Mouse (Mus musculus): Measurements from ENCODE around the gene Gm7030. TPM values are rescaled to one million over a fixed set of nuclear protein-coding genes. Genes with fewer than 3 reads are reported as not detected.

The Gm7030 gene
- polyA plus RNA-seq (2014; fragmentation: Illumina TruSeq; extraction: RNeasy Lipid Tissue Mini Kit (QIAGEN cat#74804); ENCODE audit: low read depth, low replicate concordance), result not detected

DNA sequence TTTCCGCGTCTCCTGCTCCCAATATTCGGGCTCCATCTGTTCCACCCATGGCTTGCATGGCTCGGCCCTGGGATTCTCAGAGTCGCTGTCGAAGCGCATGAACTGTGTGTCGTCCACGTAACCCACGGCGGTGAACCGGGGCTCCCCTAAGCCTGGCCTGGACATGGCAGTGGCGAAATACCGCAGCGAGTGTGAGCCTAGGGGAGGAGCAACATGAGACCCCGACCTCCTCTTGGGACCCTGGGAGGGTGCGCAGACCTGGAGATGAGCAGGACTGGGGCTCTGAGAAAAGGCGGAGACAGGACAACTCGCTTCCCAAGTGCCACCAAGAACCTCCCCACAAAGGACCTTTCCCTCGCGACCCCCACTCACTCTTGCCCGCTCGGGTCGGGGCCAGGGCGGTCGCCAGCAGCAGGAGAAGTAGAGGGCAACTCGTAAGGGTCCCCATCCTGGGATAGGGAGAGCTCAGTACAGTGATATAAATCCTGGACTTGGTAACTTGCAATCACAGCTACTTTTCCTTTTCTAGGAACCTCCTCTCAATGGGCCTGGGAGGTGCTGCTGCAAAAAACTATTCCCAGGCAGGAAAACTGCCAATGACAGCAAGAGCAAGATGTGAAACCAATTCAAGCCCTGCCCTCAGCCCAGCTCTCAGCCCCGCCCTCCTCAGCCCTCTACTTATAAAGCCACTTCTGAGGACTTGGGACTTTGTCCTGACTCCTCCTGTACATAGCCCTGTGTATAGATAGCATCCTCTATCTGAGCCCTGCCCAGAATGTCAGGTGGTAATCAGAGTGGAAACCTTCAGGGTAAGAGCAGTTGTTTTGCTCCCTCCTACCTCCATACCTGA lies at the start of gene Gm7030:
Gene Gm7030 (minus strand): TSS at position 458 of the 850 bp plus-strand sequence.

DNA sequence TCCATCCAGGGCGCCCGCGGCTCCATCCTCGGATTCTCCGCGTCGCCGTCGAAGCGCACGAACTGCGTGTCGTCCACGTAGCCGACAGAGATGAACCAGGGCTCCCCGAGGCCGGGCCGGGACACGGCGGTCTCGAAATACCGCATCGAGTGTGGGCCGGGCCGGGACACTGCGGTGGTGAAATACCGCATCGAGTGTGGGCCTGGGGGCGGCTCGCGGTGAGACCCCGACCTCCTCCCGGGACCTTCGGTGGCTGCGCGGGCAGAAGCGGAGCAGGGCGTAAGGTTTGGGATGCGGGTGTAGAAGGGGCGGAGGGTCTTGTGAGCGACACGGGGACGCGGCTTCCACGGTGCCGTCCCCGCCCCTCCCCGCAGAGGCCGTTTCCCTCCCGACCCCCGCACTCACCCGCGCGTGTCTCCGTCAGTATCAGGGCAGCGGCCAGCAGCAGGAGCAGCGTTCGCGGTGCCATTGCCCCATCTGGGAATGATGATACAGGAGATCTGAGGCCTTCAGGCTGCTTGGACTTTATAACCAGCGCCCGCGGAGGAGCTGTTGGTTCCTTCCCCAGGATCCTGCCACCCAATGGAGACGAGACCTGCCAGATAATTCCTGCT lies 38.9 kb upstream of the Gm7030 start, which contains the start of gene Gm8909:
Gene Gm8909 (minus strand): TSS at position 499 of the 614 bp plus-strand sequence.

DNA sequence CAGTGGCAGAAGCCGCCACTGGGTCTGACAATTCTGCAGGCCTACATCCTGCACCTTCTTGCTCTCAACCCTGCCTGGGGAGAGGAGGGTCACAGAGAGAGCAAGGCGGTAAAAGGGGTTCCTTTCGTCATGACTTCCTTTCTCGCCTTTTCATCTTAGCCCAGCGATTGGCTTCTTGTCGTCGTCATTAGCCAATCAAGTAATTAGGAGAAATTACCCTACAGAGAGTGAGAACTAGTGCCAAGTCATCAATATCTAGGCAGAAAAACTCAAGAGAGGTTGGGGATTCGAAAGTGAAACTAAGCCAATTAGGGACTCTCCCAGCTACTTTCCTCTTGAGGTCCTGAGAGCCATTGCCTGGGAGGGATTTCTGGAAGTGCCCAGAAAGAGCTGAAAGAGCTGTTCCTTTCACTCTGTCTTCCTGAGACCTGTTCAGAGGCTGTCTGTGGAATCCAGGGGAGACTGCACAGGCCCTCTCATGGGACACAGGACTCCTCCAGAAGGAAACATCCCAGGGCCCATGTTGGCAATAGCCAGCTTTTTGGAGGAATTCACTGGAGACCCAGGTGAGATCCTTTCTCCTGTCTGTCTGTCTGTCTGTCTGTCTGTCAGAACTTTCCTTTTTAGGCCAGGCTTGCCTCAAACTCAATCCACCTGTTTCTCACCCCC lies 7.7 kb downstream of the Gm7030 start, which contains the start of gene Gm19684:
Gene Gm19684 (plus strand): TSS at position 327 of the 669 bp plus-strand sequence.

Other genes starting within 250 kb of the Gm7030 start
- 32.7 TPM for gene Dhx16, start 249.6 kb downstream of the Gm7030 start, polyA plus RNA-seq (2014; fragmentation: Illumina TruSeq; extraction: RNeasy Lipid Tissue Mini Kit (QIAGEN cat#74804); ENCODE audit: low read depth, low replicate concordance)
- gene 2310061I04Rik, start 232.0 kb downstream of the Gm7030 start, polyA plus RNA-seq (2014; fragmentation: Illumina TruSeq; extraction: RNeasy Lipid Tissue Mini Kit (QIAGEN cat#74804); ENCODE audit: low read depth, low replicate concordance), result 25.9 TPM
- gene Atat1, start 219.3 kb downstream of the Gm7030 start, polyA plus RNA-seq (2014; fragmentation: Illumina TruSeq; extraction: RNeasy Lipid Tissue Mini Kit (QIAGEN cat#74804); ENCODE audit: low read depth, low replicate concordance), result 14.4 TPM
- gene Mrps18b, start 213.0 kb downstream of the Gm7030 start, polyA plus RNA-seq (2014; fragmentation: Illumina TruSeq; extraction: RNeasy Lipid Tissue Mini Kit (QIAGEN cat#74804); ENCODE audit: low read depth, low replicate concordance), result 11.0 TPM
- 49.3 TPM for gene Ppp1r10, start 213.0 kb downstream of the Gm7030 start, polyA plus RNA-seq (2014; fragmentation: Illumina TruSeq; extraction: RNeasy Lipid Tissue Mini Kit (QIAGEN cat#74804); ENCODE audit: low read depth, low replicate concordance)
- 41.4 TPM for gene Abcf1, start 159.7 kb downstream of the Gm7030 start, polyA plus RNA-seq (2014; fragmentation: Illumina TruSeq; extraction: RNeasy Lipid Tissue Mini Kit (QIAGEN cat#74804); ENCODE audit: low read depth, low replicate concordance)
- 1.1 TPM for gene Gnl1, start 149.6 kb downstream of the Gm7030 start, polyA plus RNA-seq (2014; fragmentation: Illumina TruSeq; extraction: RNeasy Lipid Tissue Mini Kit (QIAGEN cat#74804); ENCODE audit: low read depth, low replicate concordance)
- gene Prr3, start 149.2 kb downstream of the Gm7030 start, polyA plus RNA-seq (2014; fragmentation: Illumina TruSeq; extraction: RNeasy Lipid Tissue Mini Kit (QIAGEN cat#74804); ENCODE audit: low read depth, low replicate concordance), result 3.3 TPM
- gene H2-T24, start 108.9 kb downstream of the Gm7030 start, polyA plus RNA-seq (2014; fragmentation: Illumina TruSeq; extraction: RNeasy Lipid Tissue Mini Kit (QIAGEN cat#74804); ENCODE audit: low read depth, low replicate concordance), result 4.8 TPM
- 10.6 TPM for gene H2-T23, start 96.6 kb downstream of the Gm7030 start, polyA plus RNA-seq (2014; fragmentation: Illumina TruSeq; extraction: RNeasy Lipid Tissue Mini Kit (QIAGEN cat#74804); ENCODE audit: low read depth, low replicate concordance)
- gene H2-T22, start 86.7 kb downstream of the Gm7030 start, polyA plus RNA-seq (2014; fragmentation: Illumina TruSeq; extraction: RNeasy Lipid Tissue Mini Kit (QIAGEN cat#74804); ENCODE audit: low read depth, low replicate concordance), result 14.1 TPM
- not detected for gene Gm6034, start 86.5 kb downstream of the Gm7030 start, polyA plus RNA-seq (2014; fragmentation: Illumina TruSeq; extraction: RNeasy Lipid Tissue Mini Kit (QIAGEN cat#74804); ENCODE audit: low read depth, low replicate concordance)
- not detected for gene Gm11127, start 71.1 kb downstream of the Gm7030 start, polyA plus RNA-seq (2014; fragmentation: Illumina TruSeq; extraction: RNeasy Lipid Tissue Mini Kit (QIAGEN cat#74804); ENCODE audit: low read depth, low replicate concordance)
- not detected for gene Gm19684, start 7.7 kb downstream of the Gm7030 start, polyA plus RNA-seq (2014; fragmentation: Illumina TruSeq; extraction: RNeasy Lipid Tissue Mini Kit (QIAGEN cat#74804); ENCODE audit: low read depth, low replicate concordance)
- gene Gm8909, start 39.1 kb upstream of the Gm7030 start, polyA plus RNA-seq (2014; fragmentation: Illumina TruSeq; extraction: RNeasy Lipid Tissue Mini Kit (QIAGEN cat#74804); ENCODE audit: low read depth, low replicate concordance), result 0.88 TPM
- gene H2-T3, start 60.9 kb upstream of the Gm7030 start, polyA plus RNA-seq (2014; fragmentation: Illumina TruSeq; extraction: RNeasy Lipid Tissue Mini Kit (QIAGEN cat#74804); ENCODE audit: low read depth, low replicate concordance), result 5.0 TPM
- 11.3 TPM for gene Rpp21, start 128.6 kb upstream of the Gm7030 start, polyA plus RNA-seq (2014; fragmentation: Illumina TruSeq; extraction: RNeasy Lipid Tissue Mini Kit (QIAGEN cat#74804); ENCODE audit: low read depth, low replicate concordance)
- 23.3 TPM for gene Trim39, start 142.8 kb upstream of the Gm7030 start, polyA plus RNA-seq (2014; fragmentation: Illumina TruSeq; extraction: RNeasy Lipid Tissue Mini Kit (QIAGEN cat#74804); ENCODE audit: low read depth, low replicate concordance)
- gene H2-M10.2, start 157.1 kb upstream of the Gm7030 start, polyA plus RNA-seq (2014; fragmentation: Illumina TruSeq; extraction: RNeasy Lipid Tissue Mini Kit (QIAGEN cat#74804); ENCODE audit: low read depth, low replicate concordance), result not detected
- not detected for gene H2-M10.1, start 196.7 kb upstream of the Gm7030 start, polyA plus RNA-seq (2014; fragmentation: Illumina TruSeq; extraction: RNeasy Lipid Tissue Mini Kit (QIAGEN cat#74804); ENCODE audit: low read depth, low replicate concordance)
- not detected for gene H2-M10.3, start 239.0 kb upstream of the Gm7030 start, polyA plus RNA-seq (2014; fragmentation: Illumina TruSeq; extraction: RNeasy Lipid Tissue Mini Kit (QIAGEN cat#74804); ENCODE audit: low read depth, low replicate concordance)